Mouse (Mus musculus) T-cell, adult 2 months (primary cell): ENCODE measurements around the gene Zfp988.
"Not testable (repeated sequence)": the region's sequence is repeated elsewhere in the genome, so short reads cannot be mapped to it uniquely, and the experiment has no call there.

ENCODE experiments used
- DNase-seq: peaks from one replicate; pipeline ENCODE4 v3.0.0; 2022; ENCODE audit warnings: low spot score

Gene Zfp988

DNA sequence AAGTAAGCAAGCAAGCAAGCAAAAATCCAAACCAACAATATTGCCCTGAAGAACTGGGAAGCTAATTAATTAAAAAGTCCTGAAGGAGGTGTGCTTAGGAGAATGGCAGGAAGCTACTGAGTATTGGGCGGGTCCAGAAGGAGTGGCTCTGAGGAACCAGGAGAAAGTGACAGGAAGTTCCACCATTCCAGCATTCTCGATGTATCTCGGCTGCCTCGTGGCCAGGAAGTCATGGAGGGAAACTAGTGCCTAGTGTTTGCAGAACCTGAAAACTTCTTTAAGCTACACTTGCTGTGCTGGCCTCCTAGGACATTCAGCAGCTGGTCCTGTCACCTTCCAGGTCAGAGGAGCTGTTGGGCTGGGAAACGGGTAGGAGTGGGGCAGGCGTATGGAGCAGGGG is at the start of gene Zfp988:
TSS of gene Zfp988 (plus strand) at position 239 of the 400 bp plus-strand sequence.
- not testable (repeated sequence) for DNase-seq

DNA sequence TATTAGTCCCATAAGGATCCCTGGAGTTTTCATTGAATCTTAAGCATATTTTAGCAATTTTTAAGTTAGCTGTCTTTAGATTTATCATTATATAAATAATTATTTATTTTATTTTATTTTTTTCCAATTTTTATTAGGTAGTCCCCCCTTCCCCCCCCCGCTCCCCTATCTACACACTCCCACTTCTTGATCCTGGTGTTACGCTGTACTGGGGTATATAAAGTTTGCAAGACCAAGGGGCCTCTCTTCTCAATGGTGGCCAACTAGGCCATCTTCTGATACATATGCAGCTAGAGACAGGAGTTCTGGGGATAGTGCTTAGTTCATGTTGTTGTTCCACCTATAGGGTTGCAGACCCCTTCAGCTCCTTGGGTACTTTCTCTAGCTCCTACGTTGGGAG is 42.8 kb upstream of the Zfp988 start:
- DNase-seq: not testable (repeated sequence)

DNA sequence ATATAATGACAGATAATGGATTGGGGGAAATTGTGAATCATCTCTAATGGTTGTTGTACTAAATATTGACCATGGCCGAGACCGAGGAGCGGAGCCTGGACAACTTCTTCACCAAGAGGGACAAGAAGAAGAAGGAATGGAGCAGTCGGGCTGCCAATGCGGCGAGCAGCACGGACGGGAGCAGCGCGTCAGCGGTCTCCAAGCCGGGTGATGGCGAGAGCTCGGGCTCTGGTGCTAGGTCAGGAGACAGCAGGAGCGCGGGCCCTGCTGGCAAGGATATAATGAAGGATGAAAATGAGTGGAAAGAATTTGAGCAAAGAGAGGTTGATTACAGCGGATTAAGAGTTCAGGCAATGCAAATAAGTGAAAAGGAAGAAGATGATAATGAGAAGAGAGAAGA is 38.2 kb upstream of the Zfp988 start:
- not testable (repeated sequence) for DNase-seq

- DNase-seq: not testable (repeated sequence)
These were observed 36.7 kb upstream of the Zfp988 start for GRCm38 (mm10) chr4:147268735-147269134.

- not testable (repeated sequence) for DNase-seq
These were observed 35.4 kb upstream of the Zfp988 start for GRCm38 (mm10) chr4:147270026-147270425.

- DNase-seq: not testable (repeated sequence)
These were observed 33.9 kb upstream of the Zfp988 start for GRCm38 (mm10) chr4:147271601-147272000.

DNA sequence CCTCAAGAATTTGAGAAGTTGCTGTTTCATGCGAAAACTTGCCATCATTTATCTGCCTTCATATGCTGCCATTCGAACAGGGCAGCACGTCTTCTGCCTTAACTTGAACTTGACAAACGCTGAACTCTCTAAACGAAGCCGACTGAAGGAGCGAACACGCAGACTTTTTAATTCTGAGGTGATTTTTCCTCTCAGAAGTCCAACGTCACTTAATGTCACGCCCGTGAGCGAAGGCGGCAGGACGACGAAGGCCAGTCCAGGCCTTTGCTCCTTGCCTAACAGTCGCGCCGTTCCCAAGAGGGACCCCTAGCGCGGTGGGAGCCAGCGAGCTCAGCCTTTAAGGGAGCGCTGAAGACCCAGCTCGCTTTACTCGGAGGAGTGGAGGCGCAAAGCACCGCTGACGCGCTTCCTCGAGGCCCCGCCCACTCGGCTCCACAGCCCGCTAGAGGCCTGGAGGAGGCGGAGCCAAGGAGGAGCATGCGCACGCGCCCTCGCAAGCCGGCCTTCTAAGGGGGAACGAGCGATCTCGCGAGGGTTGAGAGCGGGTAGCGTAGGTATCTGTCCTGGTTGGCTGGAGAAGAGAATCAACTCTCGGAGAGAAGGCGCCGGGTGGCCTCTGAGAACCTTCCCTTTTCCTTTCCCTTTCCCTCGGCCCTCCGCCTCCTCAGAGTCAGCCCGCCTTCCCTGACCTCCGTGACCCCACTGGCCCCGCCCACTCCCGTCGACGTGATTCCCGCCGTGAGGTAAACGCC is 30.3 kb upstream of the Zfp988 start:
- not testable (repeated sequence) for DNase-seq

GRCm38 (mm10) chr4:147275773-147276140 is 29.7 kb upstream of the Zfp988 start:
- DNase-seq: not testable (repeated sequence)

GRCm38 (mm10) chr4:147280406-147280805 is 25.1 kb upstream of the Zfp988 start:
- not testable (repeated sequence) for DNase-seq

DNA sequence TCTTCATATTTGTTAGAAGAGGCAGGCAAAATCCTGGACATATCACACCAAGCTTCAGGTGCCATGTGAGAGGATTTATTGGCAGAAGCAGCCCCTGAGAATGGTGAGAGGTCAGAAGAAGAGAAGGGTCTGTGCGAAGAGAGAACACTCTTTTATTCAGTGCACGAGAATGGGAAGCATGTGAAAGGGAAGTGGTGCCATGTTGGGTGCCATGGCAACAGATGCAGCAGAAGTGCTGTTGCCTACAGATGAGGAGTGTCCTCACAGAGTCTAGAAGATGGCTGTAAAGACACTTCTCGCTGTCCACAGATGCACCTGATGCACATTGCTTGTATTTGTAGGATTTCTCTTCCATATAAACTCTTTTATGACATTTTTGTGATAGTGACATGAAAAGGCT is 6.9 kb upstream of the Zfp988 start:
- not testable (repeated sequence) for DNase-seq

DNA sequence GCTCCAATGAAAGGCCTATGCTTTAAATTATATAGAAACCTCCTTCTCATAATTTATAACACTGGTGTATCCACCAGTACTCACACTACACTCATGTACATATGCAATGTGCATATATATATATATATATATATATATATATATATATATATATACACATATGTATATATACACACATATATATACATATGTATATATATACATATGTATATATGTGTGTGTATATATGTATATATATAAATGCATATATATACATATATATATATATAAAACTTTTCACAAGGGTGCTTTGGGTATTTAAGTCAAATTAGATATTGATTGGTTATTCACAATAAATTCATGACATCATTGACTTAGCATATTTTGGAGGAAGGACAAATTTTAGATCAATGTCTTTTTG is 3.1 kb upstream of the Zfp988 start:
- not testable (repeated sequence) for DNase-seq

DNA sequence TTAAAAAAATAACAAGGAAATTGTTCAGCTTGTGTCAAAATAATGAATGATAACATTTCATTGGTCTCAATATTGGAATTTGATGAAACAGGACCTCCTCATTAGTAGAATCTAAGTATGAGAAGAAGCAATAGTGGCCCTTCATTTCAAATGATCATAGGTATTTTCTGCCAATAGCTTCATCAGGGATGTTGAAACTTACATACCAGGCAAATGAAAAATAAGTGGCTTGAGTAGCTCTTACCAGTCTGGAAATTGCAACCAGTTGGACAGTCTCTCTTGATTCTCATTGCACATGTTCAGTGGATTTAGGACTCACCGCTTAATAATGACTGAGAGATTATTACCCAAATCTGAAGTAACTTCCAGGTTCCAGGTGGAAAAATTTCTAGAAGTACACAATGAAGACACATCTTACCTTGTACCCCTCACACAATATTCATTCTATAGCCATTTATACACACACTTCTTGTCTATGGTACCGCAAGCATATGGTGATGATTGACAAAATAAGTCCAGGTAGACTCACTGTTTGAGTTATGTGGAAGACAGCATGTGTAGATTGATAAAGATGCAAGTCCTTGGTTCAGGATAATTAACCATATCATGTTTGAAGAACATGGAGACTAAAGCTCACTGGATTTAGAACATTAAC is 29.7 kb downstream of the Zfp988 start:
- DNase-seq: not testable (repeated sequence)

- not testable (repeated sequence) for DNase-seq
These were observed 30.4 kb downstream of the Zfp988 start for GRCm38 (mm10) chr4:147335691-147336367.

DNA sequence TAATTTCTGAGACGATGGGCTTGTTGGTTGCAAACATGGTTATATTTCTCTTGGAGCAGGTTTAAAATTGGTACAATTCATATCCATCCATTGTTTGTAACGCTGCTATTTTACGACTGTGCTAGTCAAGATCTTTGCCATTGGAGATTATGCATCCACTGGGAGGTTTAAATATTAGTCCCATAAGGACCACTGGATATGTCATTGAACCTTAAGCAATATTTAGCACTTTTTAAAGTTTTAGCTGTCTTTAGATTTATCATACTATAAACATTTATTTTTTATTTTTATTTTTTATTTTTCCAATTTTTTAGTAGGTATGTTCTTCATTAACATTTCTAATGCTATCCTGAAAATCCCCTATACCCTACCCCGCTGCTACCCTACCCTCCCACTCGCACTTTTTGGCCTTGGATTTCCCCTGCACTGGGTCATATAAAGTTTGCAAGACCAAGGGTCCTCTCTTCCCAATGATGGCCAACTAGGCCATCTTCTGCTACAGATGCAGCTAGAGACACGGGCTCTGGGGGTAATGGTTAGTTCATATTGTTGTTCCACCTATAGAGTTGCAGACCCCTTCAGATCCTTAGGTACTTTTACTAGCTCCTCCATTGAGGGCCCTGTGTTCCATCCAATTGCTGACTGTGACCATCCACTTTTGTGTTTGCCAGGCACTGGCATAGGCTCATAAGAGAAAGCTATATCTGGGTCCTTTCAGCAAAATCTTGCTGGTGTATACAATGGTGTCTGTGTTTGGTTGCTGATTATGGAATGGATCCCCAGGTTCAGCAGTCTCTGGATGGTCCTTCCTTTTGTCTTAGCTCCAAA is 31.1 kb downstream of the Zfp988 start:
- DNase-seq: peak; percentile 21

DNA sequence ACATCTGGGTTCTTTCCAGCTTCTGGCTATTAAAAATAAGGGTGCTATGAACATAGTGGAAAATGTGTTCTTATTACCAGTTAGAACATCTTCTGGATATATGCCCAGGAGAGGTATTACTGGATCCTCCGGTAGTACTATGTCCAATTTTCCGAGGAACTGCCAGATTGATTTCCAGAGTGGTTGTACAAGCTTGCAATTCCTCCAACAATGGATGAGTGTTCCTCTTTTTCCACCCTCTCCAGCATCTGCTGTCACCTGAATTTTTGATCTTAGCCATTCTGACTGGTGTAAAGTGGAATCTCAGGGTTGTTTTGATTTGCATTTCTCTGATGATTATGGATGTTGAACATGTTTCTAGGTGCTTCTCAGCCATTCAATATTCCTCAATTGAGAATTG is 32.0 kb downstream of the Zfp988 start:
- DNase-seq: not testable (repeated sequence)

- no peak for DNase-seq
These were observed 32.6 kb downstream of the Zfp988 start for GRCm38 (mm10) chr4:147338032-147338610.

GRCm38 (mm10) chr4:147338706-147339105 is 33.2 kb downstream of the Zfp988 start:
- not testable (repeated sequence) for DNase-seq

- DNase-seq: peak; percentile 10
These were observed 34.2 kb downstream of the Zfp988 start for GRCm38 (mm10) chr4:147339601-147340219.

GRCm38 (mm10) chr4:147340236-147340635 is 34.8 kb downstream of the Zfp988 start:
- DNase-seq: not testable (repeated sequence)

DNA sequence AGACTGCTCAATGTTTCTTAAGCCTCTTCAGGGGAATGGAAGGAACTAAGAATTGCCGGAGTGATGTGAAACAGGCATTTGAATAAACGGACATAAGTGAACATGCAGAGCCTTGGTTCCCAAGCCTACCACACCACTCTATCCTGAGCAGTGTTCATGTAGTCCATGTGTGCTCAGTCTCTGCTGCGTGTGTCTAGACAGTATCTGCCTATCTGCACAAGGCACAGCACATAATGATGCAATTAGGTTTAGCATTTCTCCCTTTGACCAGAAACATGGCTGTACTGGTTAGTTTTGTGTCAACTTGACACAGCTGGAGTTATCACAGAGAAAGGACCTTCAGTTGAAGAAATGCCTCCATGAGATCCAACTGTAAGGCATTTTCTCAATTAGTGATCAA is 35.4 kb downstream of the Zfp988 start:
- not testable (repeated sequence) for DNase-seq
